Mouse (Mus musculus): ENCODE data around the gene Gm20388. TPM values are rescaled to one million over a fixed set of nuclear protein-coding genes. Genes with fewer than 3 reads are reported as not detected.

Gm20388 gene
- polyA plus RNA-seq, 2 experiments, result 8.5 TPM; not detected in 1

GRCm38 (mm10) chr8:122511552-122511951, 2600.9 kb downstream of the Gm20388 start:
- Histone ChIP-seq H3K9ac (replicated peaks) (no peak overlapping the region), H3K36me3 (replicated peaks; ENCODE audit: control insufficient read depth, insufficient read depth, low read depth) (peaks cover 27% of the 10 kb centered on the region), H3K27ac (no peak overlapping the region), H3K27me3 (ENCODE audit: control insufficient read depth, insufficient read depth, low read length) (no peaks in the 10 kb centered on the region), H3K9me3 (ENCODE audit: control insufficient read depth, low read length) (no peaks in the 10 kb centered on the region), H3K4me2 (ENCODE audit: low read depth) (no peak overlapping the region), H3K4me3 (ENCODE audit: insufficient read depth in 1 of 2, low read depth in 2 of 2, low read length in 2 of 2) (no peak overlapping the region), H3K4me1 (replicated peaks; ENCODE audit: control insufficient read depth in 2 of 2, insufficient read depth in 2 of 2, low read length in 1 of 2) (no peaks in the 10 kb centered on the region)
- WGBS (ENCODE audit: insufficient replicate concordance), result 86% methylated on average over 16 of the region's 16 CpGs
- TF ChIP-seq EP300 (IDR thresholded peaks at IDR 0.05; ENCODE audit: low read depth), result no peak
- TF ChIP-seq CTCF (IDR thresholded peaks at IDR 0.05; ENCODE audit: low read depth), result no peak
- ATAC-seq (ENCODE audit: insufficient read depth), result no peak
- DNase-seq (ENCODE audit: low read depth in 3 of 3, low spot score in 3 of 3), result no peak

- peaks cover 24% of the 10 kb centered on the region for H3K36me3 ChIP-seq (replicated peaks; ENCODE audit: control insufficient read depth, insufficient read depth, low read depth)
- 79% methylated on average over 7 of the region's 7 CpGs for WGBS (ENCODE audit: insufficient replicate concordance)
- no peak overlapping the region for H3K4me2 ChIP-seq (ENCODE audit: low read depth)
- no peak overlapping the region for H3K4me3 ChIP-seq (ENCODE audit: insufficient read depth in 1 of 2, low read depth in 2 of 2, low read length in 2 of 2)
- no peaks in the 10 kb centered on the region for H3K27me3 ChIP-seq (ENCODE audit: control insufficient read depth, insufficient read depth, low read length)
- TF ChIP-seq EP300 (IDR thresholded peaks at IDR 0.05; ENCODE audit: low read depth) (no peak), CTCF (IDR thresholded peaks at IDR 0.05; ENCODE audit: low read depth) (no peak)
- H3K27ac ChIP-seq, result no peak overlapping the region
- ATAC-seq (ENCODE audit: insufficient read depth), result no peak
- no peaks in the 10 kb centered on the region; a peak in 1 of 4 replicates for H3K4me1 ChIP-seq (replicated peaks; ENCODE audit: control insufficient read depth in 2 of 2, insufficient read depth in 2 of 2, low read length in 1 of 2)
- no peaks in the 10 kb centered on the region for H3K9me3 ChIP-seq (ENCODE audit: control insufficient read depth, low read length)
- H3K9ac ChIP-seq (replicated peaks), result no peak overlapping the region
- no peak for DNase-seq (ENCODE audit: low read depth in 3 of 3, low spot score in 3 of 3)
These were observed 2601.8 kb downstream of the Gm20388 start for GRCm38 (mm10) chr8:122512392-122512791.

DNA sequence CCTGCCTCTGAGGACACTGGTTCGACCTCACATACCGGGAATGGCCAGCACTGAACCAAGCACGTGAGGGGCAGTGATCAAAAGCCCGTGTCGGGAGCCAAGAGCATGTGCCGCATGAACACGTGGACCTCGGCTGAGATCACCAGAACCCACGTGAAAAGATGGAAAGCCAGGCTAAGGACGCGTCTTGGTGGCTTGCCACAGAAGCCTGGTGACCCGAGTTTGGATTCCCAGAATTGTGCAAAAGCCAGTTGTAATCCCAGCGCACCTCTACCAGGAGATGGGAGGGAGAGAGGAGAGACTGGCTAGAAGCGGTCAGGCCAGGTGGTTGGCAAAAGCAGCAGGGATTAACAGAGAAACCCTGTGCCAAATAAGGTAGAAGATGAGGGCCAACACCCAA, 2605.1 kb downstream of the Gm20388 start:
- ATAC-seq (ENCODE audit: insufficient read depth), result no peak
- DNase-seq (ENCODE audit: low read depth in 3 of 3, low spot score in 3 of 3), result no peak
- Histone ChIP-seq H3K27ac (no peak overlapping the region), H3K4me2 (ENCODE audit: low read depth) (no peak overlapping the region), H3K27me3 (ENCODE audit: control insufficient read depth, insufficient read depth, low read length) (no peaks in the 10 kb centered on the region), H3K4me3 (ENCODE audit: insufficient read depth in 1 of 2, low read depth in 2 of 2, low read length in 2 of 2) (no peak overlapping the region), H3K9ac (replicated peaks) (no peak overlapping the region), H3K36me3 (replicated peaks; ENCODE audit: control insufficient read depth, insufficient read depth, low read depth) (peaks cover 20% of the 10 kb centered on the region), H3K9me3 (ENCODE audit: control insufficient read depth, low read length) (no peaks in the 10 kb centered on the region), H3K4me1 (replicated peaks; ENCODE audit: control insufficient read depth in 2 of 2, insufficient read depth in 2 of 2, low read length in 1 of 2) (peaks cover 7 to 23% of the 10 kb centered on the region in 2 experiments; a peak in 3 of 4 replicates)
- TF ChIP-seq CTCF (IDR thresholded peaks at IDR 0.05; ENCODE audit: low read depth) (no peak), EP300 (IDR thresholded peaks at IDR 0.05; ENCODE audit: low read depth) (no peak)
- WGBS (ENCODE audit: insufficient replicate concordance), result 88% methylated on average over 14 of the region's 14 CpGs

DNA sequence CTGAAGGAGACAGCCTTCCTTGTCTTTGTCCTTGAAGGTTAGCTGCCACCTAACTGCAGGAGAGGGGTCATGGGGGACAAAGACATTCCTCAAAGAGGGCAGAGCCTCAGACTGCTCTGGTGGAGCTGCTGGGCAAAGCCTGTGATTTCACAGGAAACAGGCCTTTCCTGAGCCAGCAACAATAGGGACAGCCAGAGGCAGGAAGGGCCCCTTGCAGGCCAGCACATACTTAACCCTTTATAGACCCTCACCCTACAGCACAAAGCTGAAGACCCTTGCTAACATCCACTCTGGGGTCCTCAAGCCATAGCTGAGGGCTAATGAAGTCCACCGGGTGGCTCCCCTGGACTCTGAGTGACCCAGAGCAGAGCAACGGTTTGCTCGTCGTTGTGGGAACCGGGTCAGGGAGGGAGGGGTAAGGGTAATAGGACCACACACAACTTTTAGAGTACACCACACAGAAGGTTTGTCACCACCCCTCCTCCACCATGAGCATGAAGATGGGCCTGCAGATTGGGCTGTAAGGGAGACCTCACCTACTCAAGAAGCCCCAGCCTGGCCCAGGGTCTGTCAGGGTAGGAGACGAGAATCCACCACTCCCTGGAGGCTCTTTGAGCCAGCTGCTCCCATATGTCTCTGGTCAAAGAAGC, 2607.0 kb downstream of the Gm20388 start:
- Histone ChIP-seq H3K9ac (replicated peaks) (no peak overlapping the region), H3K27me3 (ENCODE audit: control insufficient read depth, insufficient read depth, low read length) (no peaks in the 10 kb centered on the region), H3K27ac (no peak overlapping the region), H3K4me3 (ENCODE audit: insufficient read depth in 1 of 2, low read depth in 2 of 2, low read length in 2 of 2) (no peak overlapping the region), H3K36me3 (replicated peaks; ENCODE audit: control insufficient read depth, insufficient read depth, low read depth) (peaks cover 12% of the 10 kb centered on the region), H3K4me2 (ENCODE audit: low read depth) (no peak overlapping the region), H3K9me3 (ENCODE audit: control insufficient read depth, low read length) (no peaks in the 10 kb centered on the region), H3K4me1 (replicated peaks; ENCODE audit: control insufficient read depth in 2 of 2, insufficient read depth in 2 of 2, low read length in 1 of 2) (peaks cover 7 to 31% of the 10 kb centered on the region in 2 experiments; a peak in 3 of 4 replicates)
- TF ChIP-seq EP300 (IDR thresholded peaks at IDR 0.05; ENCODE audit: low read depth) (no peak), CTCF (IDR thresholded peaks at IDR 0.05; ENCODE audit: low read depth) (no peak)
- ATAC-seq (ENCODE audit: insufficient read depth) (peak; percentile 21), DNase-seq (ENCODE audit: low read depth in 3 of 3, low spot score in 3 of 3) (no peak)
- WGBS (ENCODE audit: insufficient replicate concordance), result 31% methylated on average over 6 of the region's 6 CpGs

- Histone ChIP-seq H3K27me3 (ENCODE audit: control insufficient read depth, insufficient read depth, low read length) (no peaks in the 10 kb centered on the region), H3K4me2 (ENCODE audit: low read depth) (no peak overlapping the region), H3K4me1 (replicated peaks; ENCODE audit: control insufficient read depth in 2 of 2, insufficient read depth in 2 of 2, low read length in 1 of 2) (peaks cover 33 to 60% of the 10 kb centered on the region in 2 experiments), H3K27ac (no peak overlapping the region), H3K9ac (replicated peaks) (no peak overlapping the region), H3K4me3 (ENCODE audit: insufficient read depth in 1 of 2, low read depth in 2 of 2, low read length in 2 of 2) (no peak overlapping the region), H3K9me3 (ENCODE audit: control insufficient read depth, low read length) (no peaks in the 10 kb centered on the region), H3K36me3 (replicated peaks; ENCODE audit: control insufficient read depth, insufficient read depth, low read depth) (no peaks in the 10 kb centered on the region; the same call in 1 of the 2 replicates)
- ATAC-seq (ENCODE audit: insufficient read depth) (no peak), DNase-seq (ENCODE audit: low read depth in 3 of 3, low spot score in 3 of 3) (no peak)
- 51% methylated on average over 11 of the region's 11 CpGs for WGBS (ENCODE audit: insufficient replicate concordance)
- no peak for TF ChIP-seq EP300 (IDR thresholded peaks at IDR 0.05; ENCODE audit: low read depth)
These were observed 2610.0 kb downstream of the Gm20388 start for GRCm38 (mm10) chr8:122520611-122521010.

Data from liver, embryonic 14.5 days (tissue).